Mouse (Mus musculus) cortical plate, adult 2 months (tissue): ENCODE data around the gene Eps8l3. TPM values are rescaled to one million over a fixed set of nuclear protein-coding genes. Genes with fewer than 3 reads are reported as not detected.
"Not testable (repeated sequence)": the region's sequence is repeated elsewhere in the genome, so short reads cannot be mapped to it uniquely, and the experiment has no call there.

Source experiments
- H3K27ac ChIP-seq: fragments of 200-500 bp; 2 replicates; pipeline ENCODE4 v1.5.1; 2012; ENCODE audit warnings: low read length, control low read depth, inconsistent platforms; ENCODE audit not compliant: insufficient read depth
- H3K4me1 ChIP-seq: fragments of 200-500 bp; 2 replicates; pipeline ENCODE4 v1.6.1; 2011; ENCODE audit warnings: low read length; ENCODE audit not compliant: control insufficient read depth, insufficient read depth
- H3K4me3 ChIP-seq: fragments of 200-500 bp; 2 replicates; pipeline ENCODE4 v1.5.1; 2011; ENCODE audit warnings: mild to moderate bottlenecking, low read length, control low read depth; ENCODE audit not compliant: insufficient read depth
- CTCF ChIP-seq: fragments of 200-500 bp; IDR thresholded peaks from 2 replicates; pipeline ENCODE4 v1.5.1; 2011; ENCODE audit warnings: mild to moderate bottlenecking, control low read depth, low read length; ENCODE audit not compliant: insufficient read depth; ENCODE audit errors: extremely low read depth
- POLR2A ChIP-seq: fragments of 200-500 bp; IDR thresholded peaks from 2 replicates; pipeline ENCODE4 v1.6.1; 2011; ENCODE audit warnings: mild to moderate bottlenecking, low read length, control low read depth; ENCODE audit not compliant: insufficient read depth; ENCODE audit errors: extremely low read depth
- polyA plus RNA-seq: library from polyadenylated mRNA; depleted of rRNA; stranded (reverse); fragments of >200 nt; gene quantifications from 2 replicates; pipeline ENCODE4 v1.2.3, GENCODE M21; 2012

The Eps8l3 gene
- polyA plus RNA-seq, 1 experiment = not detected

GRCm38 (mm10) chr3:107887674-107888495 lies 10.9 kb downstream of the Eps8l3 start:
- H3K27ac ChIP-seq = peak overlapping the region; percentile 41
- no peaks in the 10 kb centered on the region for H3K4me1 ChIP-seq
- TF ChIP-seq CTCF (no peak), POLR2A (no peak)
- H3K4me3 ChIP-seq = no peak overlapping the region

GRCm38 (mm10) chr3:107889236-107889635 lies 12.2 kb downstream of the Eps8l3 start:
- not testable (repeated sequence) for H3K27ac ChIP-seq, H3K4me3 ChIP-seq, H3K4me1 ChIP-seq

DNA sequence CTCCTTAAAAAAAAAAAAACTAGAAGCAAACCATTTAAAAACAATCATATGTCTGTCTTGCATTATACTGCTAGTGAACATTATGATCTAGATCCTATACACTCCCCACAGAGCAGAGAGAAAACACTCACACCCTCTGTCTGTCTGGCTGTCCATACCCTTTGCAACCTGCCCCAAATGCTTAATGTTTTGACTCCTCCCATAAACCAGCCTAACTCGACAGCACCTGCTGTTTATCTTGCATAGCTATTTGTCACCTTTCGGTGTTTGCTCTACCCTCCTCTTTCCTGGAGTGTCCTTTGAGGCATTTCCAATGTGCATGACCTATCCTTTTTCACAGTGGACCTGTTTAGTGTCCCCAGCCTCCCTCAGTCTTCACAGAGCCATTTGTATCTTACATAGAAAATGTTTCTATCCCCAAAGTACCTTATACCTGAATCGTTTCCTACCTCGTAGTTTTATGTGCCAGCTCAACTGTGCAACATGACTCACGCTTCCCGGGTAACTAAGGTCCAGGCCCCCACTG lies 18.2 kb downstream of the Eps8l3 start:
- H3K4me1 ChIP-seq = peaks cover 2% of the 10 kb centered on the region
- peak overlapping the region; percentile 71 for H3K4me3 ChIP-seq
- no peak overlapping the region for H3K27ac ChIP-seq
- TF ChIP-seq CTCF (no peak), POLR2A (no peak)

DNA sequence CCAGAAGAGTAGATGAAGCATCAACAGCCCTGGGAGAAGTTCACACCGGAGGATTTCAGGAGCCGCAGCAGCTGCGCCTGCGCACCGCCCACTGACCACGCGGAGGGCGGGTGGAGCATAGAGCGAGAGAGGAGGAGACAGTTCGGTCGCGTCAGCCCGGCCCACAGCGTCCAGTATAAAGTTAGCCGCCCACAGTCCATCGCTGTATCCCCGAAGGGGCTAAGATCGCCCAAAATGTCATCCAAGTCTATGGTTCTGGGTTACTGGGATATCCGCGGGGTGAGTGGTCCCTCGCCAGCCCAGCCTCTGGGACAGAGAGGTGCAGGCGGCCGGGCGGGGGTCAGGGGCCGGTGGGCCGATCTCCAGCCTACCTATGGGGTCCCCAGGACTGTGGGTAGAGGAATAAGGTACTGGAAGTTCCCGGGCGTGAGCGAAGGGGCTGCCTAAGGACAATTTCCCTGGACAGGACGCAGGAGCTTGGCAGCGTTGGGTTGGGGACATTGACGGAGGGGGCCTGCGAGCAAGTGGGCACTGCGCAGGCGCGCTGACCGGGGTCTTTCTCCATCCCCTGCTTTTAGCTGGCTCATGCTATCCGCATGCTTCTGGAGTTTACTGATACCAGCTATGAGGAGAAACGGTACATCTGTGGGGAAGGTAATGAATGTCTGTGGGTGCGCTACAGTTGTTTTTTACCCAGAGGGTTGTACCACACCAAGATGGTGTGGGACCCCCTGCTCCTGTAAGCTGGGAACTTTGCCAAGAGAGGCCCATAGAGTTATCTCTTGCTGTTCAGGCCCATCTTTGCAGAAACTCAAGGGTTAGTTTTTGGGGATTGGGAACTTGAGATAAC lies 18.9 kb downstream of the Eps8l3 start, which contains the start of gene Gstm5:
TSS of gene Gstm5 (plus strand) at position 102 of the 850 bp plus-strand sequence.
- H3K4me1 ChIP-seq = peaks cover 2% of the 10 kb centered on the region
- H3K27ac ChIP-seq = no peak within 1 kb of the TSS; the same call in 1 of the 2 replicates
- peak within 1 kb of the TSS; percentile 71 for H3K4me3 ChIP-seq
- TF ChIP-seq CTCF = no peak
- TF ChIP-seq POLR2A = peak; percentile 96

DNA sequence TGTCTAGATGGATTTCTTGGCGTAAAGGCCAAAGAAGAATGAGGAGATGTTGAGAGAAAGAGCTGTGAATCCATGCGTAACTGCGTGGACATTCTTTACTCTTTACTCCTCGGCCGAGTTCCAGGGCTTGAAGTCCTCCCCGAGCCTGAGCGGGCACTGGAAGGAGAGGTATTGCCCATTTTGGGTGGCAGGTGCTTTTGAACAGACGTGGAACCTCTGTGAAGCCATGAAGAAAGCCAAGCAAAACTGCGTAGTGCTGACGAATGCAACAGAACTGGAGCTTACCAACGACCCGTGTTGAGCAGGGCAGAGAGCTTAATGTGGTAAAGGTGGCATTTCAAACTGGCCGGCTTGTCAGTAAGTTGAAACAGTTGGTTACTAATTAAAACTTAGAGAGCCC lies 21.7 kb downstream of the Eps8l3 start:
- no peak overlapping the region for H3K4me3 ChIP-seq
- no peak for TF ChIP-seq CTCF
- TF ChIP-seq POLR2A = no peak
- H3K4me1 ChIP-seq = peaks cover 2% of the 10 kb centered on the region
- H3K27ac ChIP-seq = no peak overlapping the region

DNA sequence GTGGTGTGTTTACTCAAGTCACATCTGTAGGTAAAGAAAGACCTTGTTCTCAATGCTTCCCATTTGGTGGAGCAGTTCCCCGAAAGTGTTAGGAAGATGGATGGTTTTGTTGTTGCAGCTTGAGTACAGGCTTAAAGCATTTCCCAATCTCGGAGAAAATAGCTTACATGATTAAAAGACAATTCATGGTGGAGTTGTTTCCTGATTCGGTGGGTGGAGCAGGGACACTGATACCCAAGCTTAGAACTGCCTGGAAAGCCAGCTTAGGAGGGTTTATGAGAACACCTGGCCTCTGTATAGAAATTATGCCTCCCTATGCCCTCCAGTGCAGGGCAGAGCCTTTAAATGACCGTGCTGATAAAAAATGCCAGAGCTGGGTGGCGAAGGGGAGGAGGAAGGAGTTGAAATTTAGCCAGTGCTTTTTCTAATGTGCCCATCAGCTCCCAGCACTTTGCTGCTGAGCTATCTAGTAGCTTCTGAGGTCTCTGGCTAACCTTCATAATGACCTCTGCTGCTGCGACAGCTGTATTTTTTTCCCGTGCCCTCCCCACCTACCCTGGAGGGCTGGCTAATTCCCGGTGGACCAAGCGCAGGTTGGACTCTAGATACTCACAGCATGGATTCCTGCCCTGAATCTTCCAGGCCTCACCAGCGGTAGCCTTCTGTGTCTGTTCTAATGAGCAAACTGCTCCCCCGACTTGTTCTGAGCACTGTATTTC lies 24.1 kb downstream of the Eps8l3 start:
- Histone ChIP-seq H3K4me3 (no peak overlapping the region), H3K4me1 (peaks cover 2% of the 10 kb centered on the region), H3K27ac (no peak overlapping the region)
- TF ChIP-seq POLR2A = no peak
- TF ChIP-seq CTCF = no peak

- Histone ChIP-seq H3K4me3 (no peak overlapping the region), H3K4me1 (no peaks in the 10 kb centered on the region), H3K27ac (no peak overlapping the region)
- TF ChIP-seq CTCF (no peak), POLR2A (no peak)
Measured at GRCm38 (mm10) chr3:107905942-107906341, 28.9 kb downstream of the Eps8l3 start.

DNA sequence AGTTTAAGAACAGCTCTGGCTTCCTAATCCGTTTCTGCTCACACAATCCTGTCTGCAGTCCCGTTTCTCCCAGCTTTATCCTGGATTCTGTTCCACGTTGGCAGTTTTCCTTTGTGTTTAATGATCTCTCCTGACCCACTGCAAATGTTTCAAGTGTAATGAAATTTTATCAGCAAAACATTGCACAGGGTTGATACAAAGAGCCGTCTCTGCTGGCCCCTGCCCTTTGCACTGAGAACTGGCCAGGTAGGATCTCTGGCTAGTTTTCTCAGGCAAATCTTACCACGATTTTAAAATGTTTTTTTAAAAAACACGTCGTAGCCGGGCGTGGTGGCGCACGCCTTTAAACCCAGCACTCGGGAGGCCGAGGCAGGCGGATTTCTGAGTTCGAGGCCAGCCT lies 39.6 kb downstream of the Eps8l3 start:
- no peak for TF ChIP-seq POLR2A
- no peak for TF ChIP-seq CTCF
- Histone ChIP-seq H3K4me3 (no peak overlapping the region), H3K27ac (no peak overlapping the region), H3K4me1 (no peaks in the 10 kb centered on the region)

DNA sequence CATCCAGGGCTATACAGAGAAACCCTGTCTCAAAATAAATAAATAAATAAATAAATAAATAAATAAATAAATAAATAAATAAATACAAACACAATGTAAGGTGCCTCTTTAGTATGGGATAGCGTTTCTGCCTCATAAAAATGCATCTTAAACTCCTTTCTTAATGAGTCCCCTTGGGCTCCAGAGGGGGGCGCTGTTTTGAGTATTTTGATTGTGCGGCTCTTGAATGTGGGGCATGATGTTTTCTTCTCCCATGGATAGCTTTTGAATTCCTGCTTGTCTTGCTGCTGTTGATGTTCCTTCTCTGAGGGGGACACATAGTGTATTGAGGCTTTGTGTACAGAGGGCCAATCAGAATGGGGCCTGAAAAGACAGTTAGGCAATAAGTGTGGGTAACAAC lies 40.1 kb downstream of the Eps8l3 start:
- TF ChIP-seq CTCF = no peak
- TF ChIP-seq POLR2A = no peak
- Histone ChIP-seq H3K4me1 (no peaks in the 10 kb centered on the region), H3K4me3 (no peak overlapping the region), H3K27ac (no peak overlapping the region)
